Mouse (Mus musculus): Measurements from ENCODE around the gene Rnf31. TPM values are rescaled to one million over a fixed set of nuclear protein-coding genes. Genes with fewer than 3 reads are reported as not detected.

Rnf31 gene
- polyA plus RNA-seq, 1 experiment from 2014 or later = 13.2 TPM

GRCm38 (mm10) chr14:55589771-55590448 lies 1.6 kb upstream of the Rnf31 start:
- H3K9me3 ChIP-seq (ENCODE audit: control insufficient read depth, low read depth, low read length) = no peaks in the 10 kb centered on the region
- peak overlapping the region; percentile 52 for H3K9ac ChIP-seq (replicated peaks; ENCODE audit: low read depth, low read length)
- peak overlapping the region; percentile 96 for H3K4me2 ChIP-seq (replicated peaks; ENCODE audit: low read depth, low read length)
- peak overlapping the region; percentile 86 for H3K4me3 ChIP-seq (ENCODE audit: low read depth, low read length)
- H3K27me3 ChIP-seq (ENCODE audit: control insufficient read depth, insufficient read depth, low read length) = no peaks in the 10 kb centered on the region
- no peak for ATAC-seq (ENCODE audit: insufficient number of reproducible peaks, insufficient read depth, low FRiP score, low read depth)
- 78% methylated on average over 11 of the region's 11 CpGs for WGBS
- H3K4me1 ChIP-seq (ENCODE audit: control insufficient read depth, insufficient read depth, low read length) = peaks cover 18% of the 10 kb centered on the region
- peak overlapping the region; percentile 64; the same call in 1 of the 2 replicates for H3K27ac ChIP-seq (ENCODE audit: low read length)
- H3K36me3 ChIP-seq (ENCODE audit: control insufficient read depth, insufficient read depth, low read length) = peaks cover 8% of the 10 kb centered on the region; the same call in 1 of the 2 replicates

GRCm38 (mm10) chr14:55590748-55591330 lies 669 bp upstream of the Rnf31 start, which contains the start of gene Psme2:
Gene Psme2, minus strand, starts transcription at chr14:55591113.
- H3K4me1 ChIP-seq (ENCODE audit: control insufficient read depth, insufficient read depth, low read length) = peaks cover 18% of the 10 kb centered on the region
- H3K9ac ChIP-seq (replicated peaks; ENCODE audit: low read depth, low read length) = peak within 1 kb of the TSS; percentile 78
- under 1% methylated on average over 22 of the region's 22 CpGs for WGBS
- no peaks in the 10 kb centered on the region for H3K9me3 ChIP-seq (ENCODE audit: control insufficient read depth, low read depth, low read length)
- H3K27ac ChIP-seq (ENCODE audit: low read length) = peak within 1 kb of the TSS; percentile 90
- peak within 1 kb of the TSS; percentile 96 for H3K4me2 ChIP-seq (replicated peaks; ENCODE audit: low read depth, low read length)
- H3K4me3 ChIP-seq (ENCODE audit: low read depth, low read length) = peak within 1 kb of the TSS; percentile 86
- no peaks in the 10 kb centered on the region for H3K27me3 ChIP-seq (ENCODE audit: control insufficient read depth, insufficient read depth, low read length)
- H3K36me3 ChIP-seq (ENCODE audit: control insufficient read depth, insufficient read depth, low read length) = peaks cover 18% of the 10 kb centered on the region
- peak; percentile 96 for ATAC-seq (ENCODE audit: insufficient number of reproducible peaks, insufficient read depth, low FRiP score, low read depth)

GRCm38 (mm10) chr14:55592226-55592625 lies 718 bp downstream of the Rnf31 start:
- Histone ChIP-seq H3K27ac (ENCODE audit: low read length) (peak overlapping the region; percentile 71; the same call in 1 of the 2 replicates), H3K4me1 (ENCODE audit: control insufficient read depth, insufficient read depth, low read length) (peaks cover 18% of the 10 kb centered on the region), H3K9me3 (ENCODE audit: control insufficient read depth, low read depth, low read length) (no peaks in the 10 kb centered on the region), H3K27me3 (ENCODE audit: control insufficient read depth, insufficient read depth, low read length) (no peaks in the 10 kb centered on the region), H3K4me3 (ENCODE audit: low read depth, low read length) (peak overlapping the region; percentile 86), H3K9ac (replicated peaks; ENCODE audit: low read depth, low read length) (peak overlapping the region; percentile 78), H3K4me2 (replicated peaks; ENCODE audit: low read depth, low read length) (peak overlapping the region; percentile 96), H3K36me3 (ENCODE audit: control insufficient read depth, insufficient read depth, low read length) (peaks cover 31% of the 10 kb centered on the region)
- no peak for ATAC-seq (ENCODE audit: insufficient number of reproducible peaks, insufficient read depth, low FRiP score, low read depth)
- 5% methylated on average over 16 of the region's 16 CpGs for WGBS

GRCm38 (mm10) chr14:55596036-55596690 lies 4.7 kb downstream of the Rnf31 start:
- no peak overlapping the region for H3K4me2 ChIP-seq (replicated peaks; ENCODE audit: low read depth, low read length)
- peaks cover 14% of the 10 kb centered on the region for H3K4me1 ChIP-seq (ENCODE audit: control insufficient read depth, insufficient read depth, low read length)
- WGBS = 86% methylated on average over 13 of the region's 13 CpGs
- H3K27me3 ChIP-seq (ENCODE audit: control insufficient read depth, insufficient read depth, low read length) = no peaks in the 10 kb centered on the region
- no peak for ATAC-seq (ENCODE audit: insufficient number of reproducible peaks, insufficient read depth, low FRiP score, low read depth)
- H3K27ac ChIP-seq (ENCODE audit: low read length) = no peak overlapping the region
- H3K9me3 ChIP-seq (ENCODE audit: control insufficient read depth, low read depth, low read length) = no peaks in the 10 kb centered on the region
- no peak overlapping the region for H3K9ac ChIP-seq (replicated peaks; ENCODE audit: low read depth, low read length)
- no peak overlapping the region for H3K4me3 ChIP-seq (ENCODE audit: low read depth, low read length)
- peaks cover 51% of the 10 kb centered on the region for H3K36me3 ChIP-seq (ENCODE audit: control insufficient read depth, insufficient read depth, low read length)

GRCm38 (mm10) chr14:55598521-55599390 lies 7.2 kb downstream of the Rnf31 start:
- 95% methylated on average over 21 of the region's 21 CpGs for WGBS
- Histone ChIP-seq H3K4me3 (ENCODE audit: low read depth, low read length) (no peak overlapping the region), H3K4me1 (ENCODE audit: control insufficient read depth, insufficient read depth, low read length) (peaks cover 6% of the 10 kb centered on the region; the same call in 1 of the 2 replicates), H3K27ac (ENCODE audit: low read length) (no peak overlapping the region), H3K27me3 (ENCODE audit: control insufficient read depth, insufficient read depth, low read length) (no peaks in the 10 kb centered on the region), H3K36me3 (ENCODE audit: control insufficient read depth, insufficient read depth, low read length) (peaks cover 71% of the 10 kb centered on the region), H3K9me3 (ENCODE audit: control insufficient read depth, low read depth, low read length) (no peaks in the 10 kb centered on the region), H3K4me2 (replicated peaks; ENCODE audit: low read depth, low read length) (no peak overlapping the region), H3K9ac (replicated peaks; ENCODE audit: low read depth, low read length) (no peak overlapping the region)
- no peak for ATAC-seq (ENCODE audit: insufficient number of reproducible peaks, insufficient read depth, low FRiP score, low read depth)

- Histone ChIP-seq H3K27me3 (ENCODE audit: control insufficient read depth, insufficient read depth, low read length) (no peaks in the 10 kb centered on the region), H3K27ac (ENCODE audit: low read length) (peak within 1 kb of the TSS; percentile 79), H3K9ac (replicated peaks; ENCODE audit: low read depth, low read length) (0 out of 2 replicates have a peak within 1 kb of the TSS, but pooled peaks have one; percentile 11), H3K36me3 (ENCODE audit: control insufficient read depth, insufficient read depth, low read length) (peaks cover 59% of the 10 kb centered on the region), H3K4me3 (ENCODE audit: low read depth, low read length) (peak within 1 kb of the TSS; percentile 29), H3K4me1 (ENCODE audit: control insufficient read depth, insufficient read depth, low read length) (peaks cover 10% of the 10 kb centered on the region; the same call in 1 of the 2 replicates), H3K4me2 (replicated peaks; ENCODE audit: low read depth, low read length) (peak within 1 kb of the TSS; percentile 49), H3K9me3 (ENCODE audit: control insufficient read depth, low read depth, low read length) (no peaks in the 10 kb centered on the region)
- WGBS = 87% methylated on average over 7 of the region's 7 CpGs
- no peak for ATAC-seq (ENCODE audit: insufficient number of reproducible peaks, insufficient read depth, low FRiP score, low read depth)
Measured at GRCm38 (mm10) chr14:55603271-55603632, 11.7 kb downstream of the Rnf31 start, which contains the start of gene Irf9. Gene Irf9, plus strand, starts transcription at chr14:55603571.

GRCm38 (mm10) chr14:55603633-55604576 lies 12.4 kb downstream of the Rnf31 start:
- Histone ChIP-seq H3K4me1 (ENCODE audit: control insufficient read depth, insufficient read depth, low read length) (peaks cover 10% of the 10 kb centered on the region; the same call in 1 of the 2 replicates), H3K4me2 (replicated peaks; ENCODE audit: low read depth, low read length) (peak overlapping the region; percentile 49), H3K27ac (ENCODE audit: low read length) (peak overlapping the region; percentile 79), H3K36me3 (ENCODE audit: control insufficient read depth, insufficient read depth, low read length) (peaks cover 56% of the 10 kb centered on the region), H3K27me3 (ENCODE audit: control insufficient read depth, insufficient read depth, low read length) (no peaks in the 10 kb centered on the region), H3K4me3 (ENCODE audit: low read depth, low read length) (peak overlapping the region; percentile 29), H3K9ac (replicated peaks; ENCODE audit: low read depth, low read length) (0 out of 2 replicates have a peak overlapping the region, but pooled peaks have one; percentile 11), H3K9me3 (ENCODE audit: control insufficient read depth, low read depth, low read length) (no peaks in the 10 kb centered on the region)
- ATAC-seq (ENCODE audit: insufficient number of reproducible peaks, insufficient read depth, low FRiP score, low read depth) = peak; percentile 93
- WGBS = 12% methylated on average over 19 of the region's 19 CpGs

All from stomach, embryonic 14.5 days (tissue).